Mouse (Mus musculus) E14TG2a.4 (cell line): Measurements from ENCODE around the gene Hist1h2an.
"Not testable (repeated sequence)": the region's sequence is repeated elsewhere in the genome, so short reads cannot be mapped to it uniquely, and the experiment has no call there.

Source experiments
- CTCF ChIP-seq: conservative IDR thresholded peaks from 2 replicates; pipeline ENCODE4 v1.5.1; 2014; ENCODE audit warnings: low read length
- POU5F1 ChIP-seq: IDR thresholded peaks from 2 replicates; pipeline ENCODE4 v1.6.1; 2014; ENCODE audit warnings: low read length, borderline replicate concordance

DNA sequence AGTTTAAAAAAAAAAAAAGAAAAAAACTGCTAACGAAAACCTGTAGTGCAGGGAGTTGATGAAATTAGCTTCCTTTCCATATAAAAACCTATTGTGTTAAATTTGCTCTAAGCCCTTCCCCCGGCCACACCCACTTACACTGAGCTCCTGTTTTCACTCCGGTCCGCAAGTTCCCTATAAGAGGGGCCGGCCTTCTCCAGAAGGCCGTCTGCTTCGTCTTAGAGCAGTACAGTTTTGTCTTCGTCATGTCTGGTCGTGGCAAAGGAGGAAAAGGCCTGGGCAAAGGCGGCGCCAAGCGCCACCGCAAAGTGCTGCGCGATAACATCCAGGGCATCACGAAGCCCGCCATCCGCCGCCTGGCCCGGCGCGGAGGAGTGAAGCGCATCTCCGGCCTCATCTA, 24.5 kb upstream of the Hist1h2an start, which contains the start of gene Hist1h4m:
- not testable (repeated sequence) for TF ChIP-seq CTCF, POU5F1
